Comparison of ENCODE assay signal across 9 mouse cellular contexts in genomic region chr10:87016151-87016692, GRCm38 (mm10). TPM values are rescaled to one million over a fixed set of nuclear protein-coding genes. Genes with fewer than 3 reads are reported as not detected.
DNase-seq lines count a peak whose midpoint lies in the region; ATAC-seq and TF ChIP-seq lines count a peak whose summit lies in the region.
"Had no signal": no experiment of that assay in that cellular context is flagged by ENCODE, and none has a peak within 500 bp of the region (broad histone marks: within the 10 kb centered on the region; RNA-seq: fewer than 3 reads in every experiment).

No protein-coding gene starts in this region.

- H3K36me3 ChIP-seq in heart, postnatal 0 days (replicated peaks; ENCODE audit: control insufficient read depth, insufficient read depth, low read length), result no peaks in the 10 kb centered on the region
- H3K36me3 ChIP-seq in forebrain, embryonic 16.5 days (ENCODE audit: control insufficient read depth, insufficient read depth), result no peaks in the 10 kb centered on the region
- no peaks in the 10 kb centered on the region for H3K36me3 ChIP-seq in midbrain, embryonic 14.5 days (ENCODE audit: control insufficient read depth, insufficient read depth, low read length)
- H3K36me3 ChIP-seq: lung, embryonic 15.5 days had no signal

- TF ChIP-seq EP300 in heart, postnatal 0 days (IDR thresholded peaks at IDR 0.05; ENCODE audit: low read depth), result no peak

- H3K4me3 ChIP-seq in heart, postnatal 0 days (ENCODE audit: low read depth, low read length), result no peak overlapping the region
- no peak overlapping the region for H3K4me3 ChIP-seq in forebrain, embryonic 16.5 days (replicated peaks; ENCODE audit: low read length)
- no peak overlapping the region for H3K4me3 ChIP-seq in midbrain, embryonic 14.5 days (replicated peaks; ENCODE audit: low read depth, low read length)
- H3K4me3 ChIP-seq: lung, embryonic 15.5 days had no signal

- no peak overlapping the region for H3K9ac ChIP-seq in heart, postnatal 0 days (replicated peaks; ENCODE audit: low read depth, low read length)
- H3K9ac ChIP-seq in forebrain, embryonic 16.5 days (replicated peaks; ENCODE audit: low read depth, low read length), result no peak overlapping the region
- H3K9ac ChIP-seq in midbrain, embryonic 14.5 days (replicated peaks; ENCODE audit: low read length), result no peak overlapping the region
- H3K9ac ChIP-seq: lung, embryonic 15.5 days had no signal

- 0 out of 2 replicates have a peak, but pooled peaks cover 5% of the 10 kb centered on the region for H3K4me1 ChIP-seq in heart, postnatal 0 days (ENCODE audit: control insufficient read depth, insufficient read depth)
- H3K4me1 ChIP-seq in forebrain, embryonic 16.5 days (replicated peaks; ENCODE audit: control insufficient read depth, insufficient read depth, low read length), result peaks cover 8% of the 10 kb centered on the region
- peaks cover 12% of the 10 kb centered on the region for H3K4me1 ChIP-seq in midbrain, embryonic 14.5 days (ENCODE audit: control insufficient read depth, insufficient read depth, low read length)

- 32% methylated on average over 9 of the region's 9 CpGs for WGBS in heart, postnatal 0 days
- WGBS in forebrain, embryonic 16.5 days, result 7% methylated on average over 9 of the region's 9 CpGs
- 19% methylated on average over 9 of the region's 9 CpGs for WGBS in midbrain, embryonic 14.5 days

- no peak overlapping the region for H3K27ac ChIP-seq in heart, postnatal 0 days (ENCODE audit: low read depth)
- H3K27ac ChIP-seq in forebrain, embryonic 16.5 days (ENCODE audit: low read length), result no peak overlapping the region
- H3K27ac ChIP-seq in midbrain, embryonic 14.5 days (replicated peaks; ENCODE audit: low read depth, low read length), result no peak overlapping the region
- H3K27ac ChIP-seq: lung, embryonic 15.5 days had no signal

- ATAC-seq in heart, postnatal 0 days (ENCODE audit: insufficient read depth, low read depth), result peak; percentile 62; the same call in 1 of the 2 replicates
- peak; percentile 35 for ATAC-seq in forebrain, embryonic 16.5 days
- peak; percentile 60; the same call in 1 of the 2 replicates for ATAC-seq in midbrain, embryonic 14.5 days (ENCODE audit: low FRiP score, low TSS enrichment)

- DNase-seq in heart, postnatal 0 days (ENCODE audit: low spot score), result no peak
- no peak for DNase-seq in heart, postnatal 10 days
- DNase-seq in R1 (ENCODE audit: low read depth, low spot score), result peak; percentile 25
- peak; percentile 22 for DNase-seq in midbrain, embryonic 14.5 days
- no peak for DNase-seq in ovary, adult 18-20 months (ENCODE audit: low spot score)
- DNase-seq in testis, postnatal 10 days (ENCODE audit: low spot score), result no peak
- DNase-seq in layer of hippocampus, adult 18-20 months (ENCODE audit: low spot score in 2 of 2), result no peak

- TF ChIP-seq CTCF in heart, postnatal 0 days (IDR thresholded peaks at IDR 0.05; ENCODE audit: low read depth), result no peak

- no peak overlapping the region for H3K4me2 ChIP-seq in heart, postnatal 0 days (ENCODE audit: low read depth, low read length)
- no peak overlapping the region for H3K4me2 ChIP-seq in forebrain, embryonic 16.5 days (ENCODE audit: low read length)
- H3K4me2 ChIP-seq in midbrain, embryonic 14.5 days (ENCODE audit: low read length), result no peak overlapping the region
- H3K4me2 ChIP-seq: lung, embryonic 15.5 days had no signal

- H3K27me3 ChIP-seq in heart, postnatal 0 days (ENCODE audit: control insufficient read depth, insufficient read depth, low read length), result no peaks in the 10 kb centered on the region
- H3K27me3 ChIP-seq in forebrain, embryonic 16.5 days (replicated peaks; ENCODE audit: control insufficient read depth, insufficient read depth, low read length), result no peaks in the 10 kb centered on the region
- H3K27me3 ChIP-seq in midbrain, embryonic 14.5 days (ENCODE audit: control insufficient read depth, insufficient read depth, low read length), result no peaks in the 10 kb centered on the region
- H3K27me3 ChIP-seq: lung, embryonic 15.5 days had no signal

- intact Hi-C loops in heart, postnatal 10 days (cut with DNase I), result no loop called here

- H3K9me3 ChIP-seq in heart, postnatal 0 days (replicated peaks; ENCODE audit: control insufficient read depth, low read length), result no peaks in the 10 kb centered on the region
- no peaks in the 10 kb centered on the region for H3K9me3 ChIP-seq in forebrain, embryonic 16.5 days (ENCODE audit: control insufficient read depth, low read length)
- H3K9me3 ChIP-seq in midbrain, embryonic 14.5 days (ENCODE audit: control insufficient read depth, low read length), result no peaks in the 10 kb centered on the region
- H3K9me3 ChIP-seq: lung, embryonic 15.5 days had no signal

RNA-seq across cellular contexts. Expression of gene Stab2, which starts 8.4 kb away (rescaled TPM):
- total RNA-seq in heart, postnatal 0 days (2014; rRNA removed; ENCODE audit: low replicate concordance), result 1.9 and 3.9 TPM in 2 replicates
- 0.21 and 0.22 TPM in 2 replicates for polyA plus RNA-seq in heart, postnatal 0 days (2015; fragmentation: Nextera tagmentation; extraction: Ambion mirVana)
- under 1 TPM; 0.22 to 0.41 TPM for total RNA-seq in heart, postnatal 10 days (2021)
- 0.06 and 0.15 TPM in 2 replicates for polyA plus RNA-seq in forebrain, embryonic 16.5 days (2015; fragmentation: Nextera tagmentation; extraction: Ambion mirVana)
- polyA plus RNA-seq in midbrain, embryonic 14.5 days (2014; fragmentation: Nextera tagmentation; extraction: Ambion mirVana), result 0.07 TPM in 2 replicates
- under 1 TPM; 0.40 to 0.41 TPM for total RNA-seq in layer of hippocampus, adult 18-20 months (2021)

RNA-seq across cellular contexts. Expression of gene 1700113H08Rik, which starts 41.6 kb away (rescaled TPM):
- not detected in 2 replicates for total RNA-seq in heart, postnatal 0 days (2014; rRNA removed; ENCODE audit: low replicate concordance)
- 0.26 and 0.49 TPM in 2 replicates for polyA plus RNA-seq in heart, postnatal 0 days (2015; fragmentation: Nextera tagmentation; extraction: Ambion mirVana)
- total RNA-seq in heart, postnatal 10 days (2021), result under 1 TPM in 1 of 2 experiments, not detected in 1; 0.35 TPM
- polyA plus RNA-seq in forebrain, embryonic 16.5 days (2015; fragmentation: Nextera tagmentation; extraction: Ambion mirVana), result not detected in 2 replicates
- 0.37 TPM in 1 of 2 replicates, not detected in the other for polyA plus RNA-seq in midbrain, embryonic 14.5 days (2014; fragmentation: Nextera tagmentation; extraction: Ambion mirVana)
- not detected for total RNA-seq in layer of hippocampus, adult 18-20 months (2021)
- polyA plus RNA-seq: lung, embryonic 15.5 days had no signal

Comparison
In these comparisons a context has a peak if more than half of its experiments do, and no peak if none do; other contexts are left out.
1. DNase-seq: peak in R1 (single experiment) and midbrain, embryonic 14.5 days (single experiment); none in heart, postnatal 0 days (single experiment), heart, postnatal 10 days (0 of 2), ovary, adult 18-20 months (single experiment), testis, postnatal 10 days (single experiment) and layer of hippocampus, adult 18-20 months (0 of 2).
2. Peak in every context shown above with its lines, with median percentiles within 50 percentile points of each other: ATAC-seq.